Mouse (Mus musculus) embryo, embryonic 10 days (tissue): ENCODE measurements around the gene Kcna7.
A peak's percentile ranks its signal among the peaks of the same experiment; 100 is the strongest.
"Not testable (repeated sequence)": the region's sequence is repeated elsewhere in the genome, so short reads cannot be mapped to it uniquely, and the experiment has no call there.

Experiments used
- DNase-seq: peaks from one replicate; pipeline ENCODE4 v3.0.0-alpha.2; 2015; ENCODE audit warnings: low spot score

Kcna7 gene

DNA sequence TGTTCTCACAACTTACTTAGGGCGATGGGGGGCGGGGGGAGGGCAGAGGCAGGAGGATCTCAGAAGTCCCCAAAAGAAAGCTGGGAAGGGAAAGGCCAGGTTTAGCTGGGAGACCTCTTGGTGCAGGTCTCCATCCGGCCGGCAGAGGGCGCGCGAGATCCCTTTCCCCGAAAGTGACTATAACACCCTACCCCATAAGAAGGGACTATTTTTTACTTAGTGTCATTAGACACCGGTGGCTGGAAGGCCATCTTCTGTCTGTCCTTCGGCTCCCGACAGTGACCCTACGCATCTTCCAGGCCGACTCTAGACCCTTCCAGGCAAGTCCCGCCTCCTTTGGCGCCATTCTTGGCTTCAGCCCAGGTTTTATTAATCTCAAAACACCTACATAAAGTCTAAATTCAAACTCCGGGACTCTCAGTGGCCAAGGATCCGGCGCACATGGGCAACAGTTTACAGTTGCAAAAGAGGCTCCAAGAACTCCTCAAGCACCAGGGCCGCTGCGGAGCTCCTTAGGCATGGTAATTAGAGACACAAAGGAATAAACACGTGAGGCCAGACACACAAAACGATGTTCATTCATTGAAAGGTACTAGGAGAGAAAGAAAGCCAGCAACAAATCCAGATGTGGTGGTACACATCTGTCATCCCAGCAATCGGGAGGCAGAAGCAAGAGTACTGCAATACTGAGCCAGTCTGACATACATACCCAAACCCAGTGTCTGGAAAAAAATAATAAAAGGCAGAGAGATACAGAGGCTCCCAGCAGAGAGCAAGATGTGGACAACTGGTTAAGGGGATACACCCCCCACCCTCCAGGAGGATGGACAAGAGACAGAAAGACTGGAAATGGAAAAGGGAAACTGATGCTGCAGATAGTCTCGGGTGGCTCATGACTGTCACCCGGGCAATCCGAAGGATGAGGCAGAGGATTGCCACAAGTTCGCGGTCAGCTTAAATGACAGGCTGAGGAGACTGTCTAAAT lies at the start of gene Kcna7:
TSS of gene Kcna7 (plus strand) at position 563 of the 985 bp plus-strand sequence.
- peak; percentile 67 for DNase-seq

DNA sequence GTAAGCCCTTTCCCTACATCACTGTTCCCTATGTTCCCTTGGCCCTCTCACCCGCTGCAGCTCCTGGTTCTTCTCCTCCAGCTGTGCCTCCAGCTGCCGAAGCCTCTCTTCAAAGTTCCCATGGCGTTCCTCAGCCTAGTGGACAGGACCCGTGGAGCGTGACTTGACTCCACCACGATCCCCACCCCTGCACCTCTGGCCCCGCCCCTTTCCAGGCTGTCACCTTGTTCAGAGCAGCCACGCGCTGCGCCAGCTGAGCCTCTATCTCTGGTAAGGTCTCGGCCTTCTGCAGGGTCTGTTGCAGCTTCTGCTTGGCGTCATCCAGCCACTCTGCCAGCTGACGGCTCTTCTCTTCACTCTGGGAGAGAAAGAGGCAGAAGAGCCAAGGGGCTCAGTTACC lies 49.4 kb upstream of the Kcna7 start:
- no peak for DNase-seq

DNA sequence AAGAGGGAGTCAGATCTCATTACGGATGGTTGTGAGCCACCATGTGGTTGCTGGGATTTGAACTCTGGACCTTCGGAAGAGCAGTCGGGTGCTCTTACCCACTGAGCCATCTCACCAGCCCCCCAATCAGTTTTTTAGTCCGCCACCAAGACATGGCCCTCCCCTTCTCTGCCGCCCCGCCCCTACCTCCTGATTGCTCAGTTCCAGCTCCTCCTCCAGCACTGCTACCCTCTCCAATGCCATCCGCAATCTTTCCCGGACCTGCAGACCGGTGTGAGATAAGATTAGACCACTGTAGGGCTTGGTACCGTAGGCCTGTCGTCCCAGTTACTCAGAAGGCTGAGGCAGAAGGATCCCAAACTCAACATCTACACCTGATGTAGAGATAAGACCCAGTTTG lies 46.4 kb upstream of the Kcna7 start:
- DNase-seq = not testable (repeated sequence)

- no peak for DNase-seq
Observed at GRCm38 (mm10) chr7:45360404-45361125, 44.9 kb upstream of the Kcna7 start.

DNA sequence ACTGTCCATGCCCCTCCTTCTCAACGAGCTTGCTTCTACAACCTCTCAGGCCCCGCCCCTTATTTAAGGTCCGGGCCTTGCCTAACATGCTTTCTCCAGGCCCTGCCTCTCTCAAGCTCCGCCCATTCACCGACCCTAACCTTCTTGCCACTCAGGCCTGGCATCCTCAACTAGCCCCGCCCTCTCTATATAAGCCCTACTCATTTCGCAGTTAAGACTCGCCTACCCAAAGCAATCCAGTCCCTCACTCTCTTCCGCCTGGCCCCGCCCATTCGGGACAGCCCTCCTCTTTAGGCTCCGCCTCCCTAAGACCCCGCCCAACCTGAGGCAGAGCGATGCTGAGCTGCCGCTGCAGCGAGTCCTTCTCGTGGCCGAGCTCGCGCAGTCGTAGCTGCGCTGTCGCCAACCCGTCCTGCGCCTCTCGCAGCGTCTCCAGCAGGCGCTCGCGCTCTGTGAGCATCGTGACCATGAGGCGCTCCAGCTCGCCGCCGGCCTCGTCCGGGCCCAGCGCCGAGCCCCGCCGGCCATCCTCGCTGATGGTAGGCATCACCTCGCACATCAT lies 44.1 kb upstream of the Kcna7 start:
- peak; percentile 93 for DNase-seq

DNA sequence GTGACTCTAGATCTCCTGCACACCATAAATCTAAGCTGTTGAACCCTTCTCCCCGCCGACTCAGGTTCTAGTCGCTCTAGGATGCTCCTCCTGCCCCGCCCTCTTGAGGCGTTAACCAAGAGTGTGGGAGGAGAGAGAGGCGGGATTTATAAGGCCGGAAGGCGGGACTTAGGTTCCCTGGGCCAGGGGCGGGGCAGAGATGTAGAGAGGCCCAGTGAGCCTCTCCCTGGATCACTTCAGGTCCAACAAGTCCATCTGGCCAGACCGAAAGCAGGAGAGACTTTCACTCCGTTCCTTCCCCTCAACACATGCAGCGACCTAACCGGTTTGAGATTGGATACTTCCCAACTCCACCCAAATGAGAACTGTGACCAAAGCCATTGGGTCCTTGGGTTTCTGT lies 42.7 kb upstream of the Kcna7 start:
- DNase-seq = peak; percentile 85

DNA sequence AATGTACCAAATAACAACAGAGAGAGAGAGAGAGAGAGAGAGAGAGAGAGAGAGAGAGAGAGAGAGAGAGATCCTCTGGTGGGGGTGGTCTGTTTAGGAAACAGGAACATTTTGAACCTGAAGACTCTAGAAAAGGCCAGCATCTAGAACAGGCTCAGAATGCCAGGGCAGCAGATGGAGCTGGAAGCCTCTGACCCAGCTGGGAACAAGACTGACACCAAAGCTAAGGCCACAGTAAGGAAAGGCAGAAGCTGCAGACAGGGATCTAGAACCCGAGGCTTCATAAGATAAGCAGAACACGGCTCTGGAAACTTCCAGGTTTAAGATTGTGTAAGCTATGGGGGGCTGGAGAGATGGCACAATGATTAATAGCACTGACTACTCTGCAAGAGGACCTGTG lies 41.5 kb upstream of the Kcna7 start:
- DNase-seq = no peak

GRCm38 (mm10) chr7:45365742-45366651 lies 39.5 kb upstream of the Kcna7 start:
- DNase-seq = peak; percentile 60

DNA sequence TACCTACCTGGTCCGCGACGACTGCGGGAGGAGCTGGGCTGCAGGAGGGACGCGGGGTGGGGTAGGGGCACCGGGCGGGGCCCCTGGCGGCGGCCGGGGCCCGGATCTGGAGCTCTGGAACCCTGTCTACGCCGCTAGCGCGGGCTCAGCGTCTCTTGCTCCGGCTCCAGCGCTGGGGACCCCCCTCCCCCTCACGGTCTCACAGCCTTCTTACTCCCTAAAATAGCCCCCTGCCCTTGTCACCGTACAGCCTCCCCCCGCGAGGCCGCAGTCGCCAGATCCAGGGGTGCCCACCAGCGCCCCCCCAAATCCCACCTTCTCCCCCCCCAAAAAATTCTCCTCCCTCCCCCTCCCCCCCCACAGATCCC lies 38.8 kb upstream of the Kcna7 start, which contains the start of gene Ppfia3:
TSS of gene Ppfia3 (minus strand) at position 368 of the 368 bp plus-strand sequence.
- no peak for DNase-seq

GRCm38 (mm10) chr7:45367020-45367880 lies 38.2 kb upstream of the Kcna7 start:
- DNase-seq = peak; percentile 97

DNA sequence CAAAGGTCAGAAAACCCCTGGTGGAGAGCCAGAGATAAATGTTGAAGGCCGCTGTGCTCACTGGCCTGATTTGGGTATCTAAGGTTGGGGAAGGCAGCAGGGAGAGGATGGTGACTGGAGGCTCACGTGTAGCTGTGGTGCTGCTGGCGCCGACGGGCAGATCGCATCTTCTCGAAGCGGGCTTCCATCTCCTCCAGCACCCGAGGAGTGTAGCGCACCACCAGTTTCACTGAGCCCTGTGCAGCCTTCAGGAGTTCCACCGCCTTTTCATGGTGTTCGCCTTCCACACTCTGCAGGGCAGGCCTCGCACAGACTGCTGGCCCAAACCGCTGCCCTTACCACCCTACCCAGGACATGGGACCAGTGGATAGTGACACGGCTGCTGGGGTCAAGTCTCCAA lies 37.3 kb upstream of the Kcna7 start:
- DNase-seq = no peak

- DNase-seq = no peak
Observed at GRCm38 (mm10) chr7:45369022-45369745, 36.3 kb upstream of the Kcna7 start.

GRCm38 (mm10) chr7:45369836-45370474 lies 35.5 kb upstream of the Kcna7 start:
- no peak for DNase-seq

DNA sequence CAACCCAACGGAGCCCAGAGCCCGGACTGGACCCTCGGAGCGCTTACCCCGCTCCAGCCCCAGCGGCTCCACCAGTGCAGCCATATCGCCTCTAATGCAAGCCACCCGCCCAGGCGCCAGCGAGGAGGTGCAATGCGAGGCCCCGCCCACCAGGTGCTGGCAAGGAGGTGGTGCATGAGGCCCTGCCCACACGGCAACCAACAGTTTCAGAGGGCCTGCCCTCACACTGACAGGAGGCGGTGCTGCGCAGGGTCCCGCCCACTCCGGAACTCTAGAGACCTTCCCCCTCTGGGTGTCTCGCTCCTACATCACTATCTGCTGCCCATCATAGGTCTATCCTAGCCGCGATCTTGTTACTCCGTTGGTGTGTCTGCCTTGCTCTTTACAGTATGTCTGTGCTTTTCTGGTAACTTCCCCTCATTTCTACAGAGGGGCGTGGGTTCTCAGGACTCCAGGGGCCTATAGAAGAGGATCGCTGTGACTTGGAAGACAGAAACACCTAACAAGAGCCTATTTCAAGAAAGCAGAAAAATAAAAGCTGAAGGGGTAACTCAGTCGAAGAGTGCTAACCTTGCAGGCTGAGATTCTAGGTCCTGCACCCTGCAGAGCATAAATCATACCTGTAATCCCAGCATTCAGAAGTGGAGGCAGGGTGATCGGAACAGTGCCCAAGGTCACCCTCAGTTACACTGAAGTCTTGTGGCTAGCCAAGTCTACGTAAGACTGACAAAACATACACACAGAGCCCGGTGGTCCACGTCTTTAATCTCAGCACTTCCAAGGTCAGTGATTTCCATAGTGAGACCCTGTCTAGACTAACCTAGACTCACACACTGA lies 34.8 kb upstream of the Kcna7 start, which contains the start of gene Lin7b:
TSS of gene Lin7b (minus strand) at position 109 of the 837 bp plus-strand sequence.
- DNase-seq = peak; percentile 95

GRCm38 (mm10) chr7:45372371-45372770 lies 33.1 kb upstream of the Kcna7 start:
- no peak for DNase-seq

GRCm38 (mm10) chr7:45374620-45375019 lies 30.8 kb upstream of the Kcna7 start:
- DNase-seq = no peak

DNA sequence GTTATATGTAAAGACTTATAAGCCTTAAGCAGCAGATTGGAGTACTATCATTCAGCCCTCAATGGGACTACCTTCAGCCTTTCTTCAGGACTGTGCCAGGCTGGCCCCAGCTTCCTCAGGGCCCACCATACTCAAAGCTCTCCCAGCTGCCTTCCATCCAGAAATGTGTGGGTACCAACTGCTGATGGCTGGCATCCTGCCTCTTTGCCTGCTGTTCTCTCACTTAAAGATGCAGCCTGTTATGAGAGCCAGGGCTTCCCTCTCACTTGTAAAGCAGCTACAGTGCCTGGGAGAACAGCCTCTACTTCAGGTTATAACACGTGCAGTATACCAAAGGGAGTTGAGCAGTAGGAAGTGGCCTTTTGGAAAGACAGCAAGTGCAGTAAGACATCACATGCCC lies 29.4 kb upstream of the Kcna7 start:
- DNase-seq = no peak

- DNase-seq = no peak
Observed at GRCm38 (mm10) chr7:45386077-45386476, 19.4 kb upstream of the Kcna7 start.
